Mouse (Mus musculus) midbrain, embryonic 16.5 days (tissue): ENCODE measurements around the gene Ntrk3. TPM values are rescaled to one million over a fixed set of nuclear protein-coding genes. Genes with fewer than 3 reads are reported as not detected.

Experiments used
- ATAC-seq: fragments of 200-750 bp; cut with Nextera tagmentation; 2 replicates; pipeline ENCODE4 v1.8.0; 2017; ENCODE audit warnings: moderate TSS enrichment
- H3K27ac ChIP-seq: fragments of 300-500 bp; sonication (generic); 2 replicates; pipeline ENCODE4 v1.5.1; 2014; ENCODE audit warnings: mild to moderate bottlenecking, low read length, mixed read lengths
- H3K27me3 ChIP-seq: fragments of 300-500 bp; sonication (generic); 2 replicates; pipeline ENCODE4 v1.6.1; 2014; ENCODE audit warnings: low read depth, low read length, mixed read lengths; ENCODE audit not compliant: control insufficient read depth, insufficient read depth
- H3K36me3 ChIP-seq: fragments of 300-500 bp; sonication (generic); 2 replicates; pipeline ENCODE4 v1.6.1; 2014; ENCODE audit warnings: mild to moderate bottlenecking, low read length, moderate library complexity, mixed read lengths; ENCODE audit not compliant: control insufficient read depth, insufficient read depth
- H3K4me1 ChIP-seq: fragments of 300-500 bp; sonication (generic); 2 replicates; pipeline ENCODE4 v1.6.1; 2014; ENCODE audit warnings: mild to moderate bottlenecking, low read length, mixed read lengths; ENCODE audit not compliant: control insufficient read depth, insufficient read depth
- H3K4me2 ChIP-seq: fragments of 300-500 bp; sonication (generic); 2 replicates; pipeline ENCODE4 v1.6.1; 2014; ENCODE audit warnings: mild to moderate bottlenecking, low read length, mixed read lengths
- H3K4me3 ChIP-seq: fragments of 300-500 bp; sonication (generic); 2 replicates; pipeline ENCODE4 v1.5.1; 2014; ENCODE audit warnings: low read depth, mild to moderate bottlenecking, low read length, moderate library complexity, mixed read lengths
- H3K9ac ChIP-seq: fragments of 300-500 bp; sonication (generic); 2 replicates; pipeline ENCODE4 v1.6.1; 2014; ENCODE audit warnings: low read depth, low read length, mixed read lengths
- H3K9me3 ChIP-seq: fragments of 300-500 bp; sonication (generic); replicated peaks from 2 replicates; pipeline ENCODE4 v1.6.1; 2014; ENCODE audit warnings: mild to moderate bottlenecking, low read length, mixed read lengths; ENCODE audit not compliant: control insufficient read depth, poor library complexity, severe bottlenecking
- WGBS: fragments of 180-500 bp; shearing (Covaris S2); extraction: QIAGEN DNeasy Blood & Tissue Kit; methylation state at CpG from one replicate; pipeline ENCODE4 v1.1.7; 2014; 5-methylcytosine and 5-hydroxymethylcytosine counted together
- polyA plus RNA-seq: library from polyadenylated mRNA; unstranded; fragments of >200 nt; fragmentation: Nextera tagmentation; extraction: Ambion mirVana; gene quantifications from 2 replicates; pipeline ENCODE4 v1.2.1, GENCODE M21; 2015

Ntrk3 gene
- 21.7 and 24.7 TPM in 2 replicates for polyA plus RNA-seq

- 88% methylated on average over 5 of the region's 5 CpGs for WGBS
- H3K36me3 ChIP-seq: no peaks in the 10 kb centered on the region
- H3K27ac ChIP-seq: no peak within 1 kb of the TSS
- H3K9ac ChIP-seq: no peak within 1 kb of the TSS
- no peak for ATAC-seq
- H3K4me1 ChIP-seq: no peaks in the 10 kb centered on the region
- H3K9me3 ChIP-seq: no peaks in the 10 kb centered on the region
- no peak within 1 kb of the TSS for H3K4me3 ChIP-seq
- H3K27me3 ChIP-seq: no peaks in the 10 kb centered on the region
- no peak within 1 kb of the TSS for H3K4me2 ChIP-seq
Observed at GRCm38 (mm10) chr7:78737614-78738210, at the start of gene Ntrk3. Ntrk3 (minus strand) TSS chr7:78738012.

GRCm38 (mm10) chr7:78785906-78786305, 48.1 kb upstream of the Ntrk3 start:
- Histone ChIP-seq H3K4me3 (no peak overlapping the region), H3K9ac (no peak overlapping the region), H3K9me3 (no peaks in the 10 kb centered on the region), H3K27me3 (no peaks in the 10 kb centered on the region), H3K36me3 (peaks cover 10% of the 10 kb centered on the region; the same call in 1 of the 2 replicates), H3K27ac (no peak overlapping the region), H3K4me2 (no peak overlapping the region), H3K4me1 (peaks cover 23% of the 10 kb centered on the region)
- ATAC-seq: no peak
- WGBS: 72% methylated on average over 5 of the region's 5 CpGs

- ATAC-seq: peak; percentile 98
- Histone ChIP-seq H3K4me1 (peaks cover 23% of the 10 kb centered on the region), H3K9me3 (no peaks in the 10 kb centered on the region), H3K27ac (peak within 1 kb of the TSS; percentile 73), H3K27me3 (no peaks in the 10 kb centered on the region), H3K4me3 (peak within 1 kb of the TSS; percentile 54), H3K36me3 (peaks cover 21% of the 10 kb centered on the region), H3K4me2 (peak within 1 kb of the TSS; percentile 88), H3K9ac (peak within 1 kb of the TSS; percentile 69)
- whole genome bisulfite sequencing: under 1% methylated on average over 44 of the region's 44 CpGs
Observed at GRCm38 (mm10) chr7:78782639-78783581, 45.1 kb upstream of the Ntrk3 start, which contains the start of the genes Mrps11 and Mrpl46. Mrps11 (plus strand) TSS chr7:78783119. Mrpl46 (minus strand) TSS chr7:78783531.

- Histone ChIP-seq H3K9ac (no peak overlapping the region), H3K4me1 (peaks cover 13% of the 10 kb centered on the region), H3K4me2 (no peak overlapping the region), H3K4me3 (no peak overlapping the region), H3K27ac (no peak overlapping the region), H3K36me3 (peaks cover 38% of the 10 kb centered on the region), H3K9me3 (no peaks in the 10 kb centered on the region), H3K27me3 (no peaks in the 10 kb centered on the region)
- 96% methylated on average over 5 of the region's 5 CpGs for WGBS
- no peak for ATAC-seq
Observed at GRCm38 (mm10) chr7:78778741-78779140, 40.9 kb upstream of the Ntrk3 start.

GRCm38 (mm10) chr7:78770936-78771335, 33.1 kb upstream of the Ntrk3 start:
- WGBS: 87% methylated on average over 5 of the region's 5 CpGs
- no peak for ATAC-seq
- no peak overlapping the region for H3K9ac ChIP-seq
- no peaks in the 10 kb centered on the region for H3K9me3 ChIP-seq
- peaks cover 15% of the 10 kb centered on the region for H3K36me3 ChIP-seq
- no peak overlapping the region for H3K27ac ChIP-seq
- H3K27me3 ChIP-seq: no peaks in the 10 kb centered on the region
- H3K4me1 ChIP-seq: peaks cover 5% of the 10 kb centered on the region; the same call in 1 of the 2 replicates
- H3K4me2 ChIP-seq: no peak overlapping the region
- H3K4me3 ChIP-seq: no peak overlapping the region

GRCm38 (mm10) chr7:78769075-78769652, 31.4 kb upstream of the Ntrk3 start:
- no peaks in the 10 kb centered on the region for H3K9me3 ChIP-seq
- 76% methylated on average over 7 of the region's 7 CpGs for WGBS
- H3K27ac ChIP-seq: no peak overlapping the region

GRCm38 (mm10) chr7:78767929-78768531, 30.2 kb upstream of the Ntrk3 start:
- no peak overlapping the region for H3K4me3 ChIP-seq

More at GRCm38 (mm10) chr7:78769075-78769652, 31.4 kb upstream of the Ntrk3 start:
- peaks cover 6% of the 10 kb centered on the region for H3K36me3 ChIP-seq
- H3K4me1 ChIP-seq: peaks cover 5% of the 10 kb centered on the region; the same call in 1 of the 2 replicates
- H3K4me2 ChIP-seq: no peak overlapping the region
- H3K27me3 ChIP-seq: no peaks in the 10 kb centered on the region
- no peak overlapping the region for H3K4me3 ChIP-seq
- no peak for ATAC-seq
- no peak overlapping the region for H3K9ac ChIP-seq

GRCm38 (mm10) chr7:78766019-78766683, 28.3 kb upstream of the Ntrk3 start:
- H3K4me1 ChIP-seq: peaks cover 5% of the 10 kb centered on the region; the same call in 1 of the 2 replicates
- H3K9ac ChIP-seq: no peak overlapping the region
- H3K27me3 ChIP-seq: no peaks in the 10 kb centered on the region
- 0 out of 2 replicates have a peak overlapping the region, but pooled peaks have one; percentile 1 for H3K4me3 ChIP-seq
- peak overlapping the region; percentile 33 for H3K4me2 ChIP-seq
- H3K27ac ChIP-seq: no peak overlapping the region
- peak; percentile 82 for ATAC-seq
- 18% methylated on average over 18 of the region's 18 CpGs for WGBS
- H3K36me3 ChIP-seq: no peaks in the 10 kb centered on the region
- no peaks in the 10 kb centered on the region for H3K9me3 ChIP-seq

More at GRCm38 (mm10) chr7:78767929-78768531, 30.2 kb upstream of the Ntrk3 start:
- no peak overlapping the region for H3K4me2 ChIP-seq
- no peak overlapping the region for H3K9ac ChIP-seq
- no peaks in the 10 kb centered on the region; the same call in 1 of the 2 replicates for H3K36me3 ChIP-seq
- peak overlapping the region; percentile 31; the same call in 1 of the 2 replicates for H3K27ac ChIP-seq
- H3K27me3 ChIP-seq: no peaks in the 10 kb centered on the region
- ATAC-seq: peak; percentile 57
- WGBS: 65% methylated on average over 12 of the region's 12 CpGs
- no peaks in the 10 kb centered on the region for H3K9me3 ChIP-seq
- H3K4me1 ChIP-seq: peaks cover 5% of the 10 kb centered on the region; the same call in 1 of the 2 replicates
